Mouse (Mus musculus) ovary, adult 18-20 months (tissue): ENCODE measurements around the gene Tmem238.
A peak's percentile ranks its signal among the peaks of the same experiment; 100 is the strongest.

Experiments used
- DNase-seq: peaks from one replicate; pipeline ENCODE4 v3.0.0; 2022; ENCODE audit warnings: low spot score, mixed read lengths

The Tmem238 gene

DNA sequence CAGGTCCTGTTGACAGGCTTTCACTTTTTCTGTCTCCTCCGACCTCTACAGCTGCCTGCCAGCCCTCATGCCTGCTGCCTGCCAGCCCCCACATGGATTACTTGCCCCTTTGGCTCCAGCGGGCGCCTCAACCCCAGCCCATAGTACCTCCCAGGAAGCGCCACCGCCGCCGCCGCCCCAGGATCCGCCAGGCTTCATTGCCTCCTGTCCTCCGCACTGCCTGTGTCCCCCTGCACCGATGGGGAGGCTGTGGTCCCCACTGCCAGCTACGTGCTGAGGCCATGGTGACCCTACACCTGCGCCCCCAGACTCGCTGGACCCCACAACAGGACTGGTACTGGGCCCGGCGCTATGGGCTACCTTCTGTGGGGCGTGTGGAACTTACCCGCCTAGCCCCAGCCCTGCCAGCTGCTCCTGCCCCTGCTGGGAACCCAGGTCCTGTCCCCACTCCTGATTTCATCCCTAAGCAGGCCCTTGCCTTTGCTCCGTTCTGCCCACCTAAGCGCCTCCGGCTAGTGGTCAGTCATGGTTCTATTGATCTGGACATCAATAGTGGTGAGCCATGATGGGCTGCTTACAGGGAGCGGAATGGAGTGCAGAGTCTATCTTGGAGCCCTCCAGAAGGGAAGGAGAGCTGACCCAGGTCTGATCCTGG lies 43.0 kb downstream of the Tmem238 start:
- DNase-seq: no peak

DNA sequence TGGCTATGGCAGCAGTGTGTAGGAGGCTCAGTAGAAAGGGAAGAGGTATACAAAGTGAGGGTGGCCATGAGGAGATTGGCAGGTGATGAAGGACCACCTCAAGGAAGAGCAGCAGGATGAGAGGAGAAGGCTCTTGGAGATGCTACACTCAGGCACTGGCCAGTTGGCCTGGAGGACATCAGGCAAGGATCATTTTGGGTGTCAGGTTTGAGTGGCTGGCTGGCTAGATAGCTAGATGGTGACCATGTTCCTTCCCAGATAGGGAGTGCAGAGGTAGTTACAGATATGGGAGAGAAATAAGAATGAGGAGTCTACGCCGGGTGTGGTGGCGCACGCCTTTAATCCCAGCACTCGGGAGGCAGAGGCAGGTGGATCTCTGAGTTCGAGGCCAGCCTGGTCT lies 44.6 kb downstream of the Tmem238 start:
- no peak for DNase-seq

DNA sequence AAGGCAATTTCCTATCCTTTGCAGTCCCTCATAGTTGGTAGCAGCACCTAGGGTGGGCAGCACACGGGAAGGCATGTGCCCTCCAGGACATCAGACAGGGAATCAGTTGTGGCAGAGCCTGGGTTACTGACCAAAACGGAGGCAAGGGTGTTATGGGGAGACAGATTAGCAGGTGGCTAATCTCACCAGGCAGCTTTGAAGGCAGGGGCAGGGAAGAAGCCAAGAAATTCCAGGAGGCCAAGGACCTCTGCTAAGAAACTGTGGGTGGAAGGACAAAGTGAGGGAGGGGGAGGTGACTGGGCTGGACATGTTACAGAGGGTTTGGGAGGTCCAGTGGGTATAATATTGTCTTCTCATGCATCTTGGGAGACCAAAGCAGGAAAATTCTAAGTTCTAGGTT lies 46.1 kb downstream of the Tmem238 start:
- DNase-seq: no peak

DNA sequence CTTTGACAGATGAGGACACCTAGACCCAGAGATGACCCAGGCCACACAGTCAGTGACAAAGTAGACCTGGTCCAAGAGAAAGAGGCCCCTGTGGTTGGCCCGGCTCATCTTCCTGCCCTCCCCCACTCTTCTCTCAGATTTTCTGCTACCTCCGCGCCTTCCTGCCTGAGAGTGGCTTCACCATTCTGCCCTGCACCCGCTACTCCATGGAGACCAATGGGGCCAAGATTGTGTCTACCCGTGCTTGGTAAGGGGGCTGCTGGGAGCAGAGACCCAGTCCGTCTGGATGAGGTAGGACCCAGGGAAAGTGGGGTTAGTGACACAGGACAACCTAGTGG lies 47.0 kb downstream of the Tmem238 start:
- DNase-seq: no peak

DNA sequence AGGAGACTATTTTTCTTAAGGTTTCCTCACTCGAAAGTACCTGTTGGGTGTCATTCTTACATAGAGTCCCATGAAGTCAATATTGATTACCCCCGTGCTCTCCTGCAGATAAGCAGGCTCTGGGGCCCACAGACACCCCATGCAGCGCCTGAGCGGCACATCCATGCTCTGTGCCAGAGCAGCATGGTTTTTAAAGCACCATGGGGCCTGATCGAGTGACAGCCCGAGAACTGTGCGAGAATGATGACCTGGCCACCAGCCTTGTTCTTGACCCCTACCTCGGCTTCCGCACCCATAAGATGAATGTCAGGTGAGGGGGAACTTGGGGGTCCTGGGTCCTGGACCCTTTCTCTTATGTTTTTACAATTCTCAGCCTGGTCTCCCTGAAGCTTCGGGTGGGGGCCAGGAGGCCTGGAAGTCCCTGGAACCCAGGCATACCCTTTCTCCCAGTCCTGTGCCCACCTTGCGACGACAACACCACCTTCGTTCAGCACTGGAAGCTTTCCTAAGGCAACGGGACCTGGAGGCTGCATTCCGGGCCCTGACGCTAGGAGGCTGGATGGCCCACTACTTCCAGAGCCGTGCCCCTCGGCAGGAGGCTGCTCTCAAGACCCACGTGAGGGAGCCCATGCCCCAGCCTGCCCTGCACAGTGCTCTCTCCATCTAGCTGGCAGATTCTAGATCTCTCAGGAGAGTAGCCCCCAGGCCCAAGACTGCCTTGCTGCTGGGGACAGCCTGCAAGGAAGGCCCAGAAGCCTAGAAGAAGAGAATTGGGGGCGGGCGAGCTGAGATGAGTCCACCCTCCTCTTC lies 47.6 kb downstream of the Tmem238 start:
- no peak for DNase-seq

DNA sequence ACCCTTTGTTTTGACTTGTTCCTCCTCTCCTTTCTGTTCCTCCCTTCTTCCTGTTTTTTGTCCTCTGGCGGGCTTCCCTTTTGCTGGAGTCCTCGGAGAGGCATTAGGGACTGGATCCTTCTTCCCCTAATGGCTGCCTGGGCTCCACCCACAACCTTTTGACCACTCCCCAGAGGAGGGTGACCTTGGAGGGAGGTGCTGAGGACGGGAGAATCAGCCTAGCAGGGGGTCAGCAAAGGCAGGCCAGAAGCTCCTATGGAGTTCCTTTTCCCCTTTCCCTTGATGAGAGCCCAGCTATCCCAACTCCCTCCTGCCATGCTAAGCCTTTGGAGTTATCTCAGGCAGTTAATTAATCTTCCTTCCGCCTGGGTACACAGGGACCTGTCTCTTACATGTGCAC lies 48.3 kb downstream of the Tmem238 start:
- peak; percentile 54 for DNase-seq

DNA sequence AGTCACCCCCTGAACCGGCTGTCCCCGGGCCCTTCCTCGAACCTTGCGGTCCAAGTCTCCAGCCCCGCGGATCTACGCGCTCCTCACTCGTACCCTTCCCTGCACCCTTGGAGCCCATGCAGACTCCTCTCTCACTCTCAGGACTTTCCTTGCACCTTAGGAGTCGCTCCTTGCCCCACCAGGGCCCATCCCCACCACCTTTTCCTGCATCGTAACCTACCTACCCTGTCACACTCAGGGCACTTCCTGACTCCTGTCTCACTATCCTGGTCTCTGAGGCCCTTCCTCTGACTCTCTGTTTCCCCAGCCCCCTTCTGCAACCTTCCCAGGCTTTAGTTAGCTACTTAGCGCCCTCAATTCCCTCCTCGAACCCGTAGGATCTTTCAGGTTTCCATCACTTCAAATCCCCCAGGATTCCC lies 49.1 kb downstream of the Tmem238 start:
- no peak for DNase-seq

DNA sequence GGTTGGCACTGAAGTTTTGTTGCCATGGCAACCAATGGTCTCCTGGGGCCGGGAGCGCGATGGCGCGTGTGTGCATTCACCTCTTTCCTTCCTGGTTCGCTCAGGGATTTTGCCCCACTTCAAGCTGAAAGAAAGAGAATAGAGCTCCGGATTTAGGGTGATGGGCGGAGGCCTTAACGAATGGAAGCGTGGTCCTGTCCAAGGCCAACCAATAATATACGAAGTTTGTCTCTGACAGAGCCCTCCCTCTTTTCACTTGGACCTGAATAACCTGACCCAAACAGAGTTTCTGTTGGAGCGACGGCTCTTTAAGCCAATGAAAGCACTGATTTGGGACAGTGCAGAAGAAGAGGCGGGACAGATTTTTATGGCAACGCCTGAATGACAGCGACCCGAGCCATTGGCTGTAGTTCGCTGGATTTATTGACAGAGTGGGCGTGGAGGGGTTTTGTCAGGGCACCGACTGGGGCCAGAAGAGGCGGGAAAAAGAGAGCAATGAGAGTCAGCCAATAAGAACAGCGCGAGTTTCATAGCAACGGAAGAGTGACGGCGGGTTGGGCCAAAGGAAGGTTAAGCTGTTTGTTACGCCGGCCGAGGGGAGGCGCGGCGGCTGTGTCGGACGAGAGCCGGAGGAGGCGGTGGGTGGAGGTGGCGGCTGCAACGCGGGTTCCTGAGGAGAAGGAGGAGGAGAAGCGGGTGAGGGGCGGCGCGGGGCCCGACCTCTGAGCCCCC lies 49.7 kb downstream of the Tmem238 start, which contains the start of gene Kmt5c:
Gene Kmt5c, plus strand, starts transcription at position 572 of the 732 bp plus-strand sequence.
- peak; percentile 99 for DNase-seq

DNA sequence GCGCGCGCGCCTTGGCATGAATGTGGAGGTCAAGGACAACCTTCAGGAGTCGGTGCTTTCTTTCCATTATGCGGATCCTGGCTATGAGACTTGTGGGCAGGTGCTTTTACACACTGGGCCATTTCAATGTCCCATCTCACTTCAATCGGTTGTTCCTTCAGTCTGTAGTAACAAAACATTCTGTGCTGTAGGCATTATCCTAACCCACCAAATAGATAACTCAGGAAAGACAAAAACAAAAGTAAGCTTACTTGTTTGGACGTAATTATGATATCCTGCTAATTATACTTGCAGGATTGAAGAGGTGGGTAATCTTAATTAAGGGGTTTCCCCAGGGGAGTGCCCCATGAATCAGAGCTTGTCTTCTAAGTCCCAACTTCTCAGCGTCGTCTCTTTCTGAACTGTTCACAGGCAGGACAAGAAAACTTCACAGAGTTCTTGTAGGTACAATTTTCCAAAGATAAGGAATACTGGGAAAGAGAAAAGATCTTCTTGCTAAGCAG lies 50.4 kb downstream of the Tmem238 start:
- DNase-seq: no peak
